Mouse (Mus musculus) kidney, postnatal 0 days (tissue): ENCODE results near the gene B3gat3. TPM values are rescaled to one million over a fixed set of nuclear protein-coding genes. Genes with fewer than 3 reads are reported as not detected.
A peak's percentile ranks its signal among the peaks of the same experiment; 100 is the strongest.

Source experiments
- ATAC-seq: fragments of 200-750 bp; cut with Nextera tagmentation; replicated peaks from 2 replicates; pipeline ENCODE4 v1.8.0; 2017; ENCODE audit warnings: low read depth, moderate number of reproducible peaks, moderate TSS enrichment, moderate library complexity; ENCODE audit not compliant: low FRiP score
- DNase-seq: peaks from one replicate; pipeline ENCODE4 v3.0.0-alpha.2; 2016; ENCODE audit warnings: low spot score
- H3K27ac ChIP-seq: fragments of 300-500 bp; sonication (generic); 2 replicates; pipeline ENCODE4 v1.5.1; 2014; ENCODE audit warnings: mild to moderate bottlenecking
- H3K27me3 ChIP-seq: fragments of 300-500 bp; sonication (generic); 2 replicates; pipeline ENCODE4 v1.6.1; 2014; ENCODE audit warnings: low read length, mixed read lengths; ENCODE audit not compliant: insufficient read depth
- H3K36me3 ChIP-seq: fragments of 300-500 bp; sonication (generic); 2 replicates; pipeline ENCODE4 v1.6.1; 2014; ENCODE audit warnings: low read length, mixed read lengths; ENCODE audit not compliant: insufficient read depth
- H3K4me1 ChIP-seq: fragments of 300-500 bp; sonication (generic); replicated peaks from 2 replicates; pipeline ENCODE4 v1.6.1; 2014; ENCODE audit warnings: antibody characterized with exemption, low read length, mixed read lengths; ENCODE audit not compliant: insufficient read depth
- H3K4me2 ChIP-seq: fragments of 300-500 bp; sonication (generic); 2 replicates; pipeline ENCODE4 v1.6.1; 2014; ENCODE audit warnings: mild to moderate bottlenecking, low read length, moderate library complexity, mixed read lengths
- H3K4me3 ChIP-seq: fragments of 300-500 bp; sonication (generic); replicated peaks from 2 replicates; pipeline ENCODE4 v1.5.1; 2014; ENCODE audit warnings: low read depth, low read length
- H3K9ac ChIP-seq: fragments of 300-500 bp; sonication (generic); 2 replicates; pipeline ENCODE4 v1.6.1; 2014; ENCODE audit warnings: low read depth, low read length
- H3K9me3 ChIP-seq: fragments of 300-500 bp; sonication (generic); replicated peaks from 2 replicates; pipeline ENCODE4 v1.6.1; 2016; ENCODE audit warnings: low read length, inconsistent platforms, mixed read lengths
- CTCF ChIP-seq: IDR thresholded peaks from 2 replicates; pipeline ENCODE4 v1.5.1; 2016; ENCODE audit warnings: antibody characterized with exemption, low read depth, mild to moderate bottlenecking, moderate library complexity
- WGBS: fragments of 180-500 bp; shearing (Covaris S2); extraction: QIAGEN DNeasy Blood & Tissue Kit; methylation state at CpG from one replicate; pipeline ENCODE4 v1.1.7; 2014; 5-methylcytosine and 5-hydroxymethylcytosine counted together
- polyA plus RNA-seq: library from polyadenylated mRNA; unstranded; fragments of >200 nt; fragmentation: Nextera tagmentation; extraction: Ambion mirVana; gene quantifications from 2 replicates; pipeline ENCODE4 v1.2.1, GENCODE M21; 2015

Gene B3gat3
- polyA plus RNA-seq, 1 experiment from 2014 or later: 44.0 TPM

DNA sequence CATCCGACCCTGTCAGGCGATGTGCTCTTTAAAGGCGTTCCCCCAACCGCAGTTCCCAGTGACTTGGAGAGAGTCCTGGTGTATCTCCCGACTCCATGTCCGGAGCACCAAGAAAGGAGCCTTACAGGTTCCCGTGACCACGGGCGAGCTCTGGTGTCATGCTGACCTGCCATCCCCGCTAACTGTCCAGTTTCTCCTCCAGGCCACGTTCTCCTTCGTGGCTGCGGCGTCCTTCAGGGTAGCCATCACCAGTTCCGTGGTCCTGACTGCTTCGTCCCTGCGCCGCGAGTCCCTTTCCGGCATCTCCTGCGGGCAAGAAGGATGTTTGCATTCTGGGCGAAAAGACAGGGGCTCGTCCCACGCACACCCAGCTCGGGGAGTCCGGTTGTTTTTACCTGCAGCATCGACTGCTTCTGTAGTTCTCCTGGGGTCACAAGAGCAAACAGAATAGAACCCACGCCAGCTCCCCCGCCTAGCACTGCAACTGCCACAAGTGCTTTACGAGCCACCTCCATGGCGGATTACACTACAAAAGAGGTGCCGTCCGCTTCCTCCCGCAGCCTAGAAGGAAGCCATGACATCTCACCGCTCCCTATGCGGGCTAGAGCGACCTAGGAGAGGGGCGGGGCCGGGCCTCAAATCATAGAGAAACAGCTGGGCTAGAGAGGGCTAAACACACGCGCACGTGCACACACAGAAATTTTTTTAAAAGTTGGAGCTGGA, 39.7 kb upstream of the B3gat3 start, which contains the start of gene Uqcc3:
TSS of gene Uqcc3 (minus strand) at position 613 of the 723 bp plus-strand sequence.
- Histone ChIP-seq H3K27ac (peak within 1 kb of the TSS; percentile 87), H3K36me3 (peaks cover 10% of the 10 kb centered on the region), H3K4me3 (peak within 1 kb of the TSS; percentile 81), H3K27me3 (no peaks in the 10 kb centered on the region), H3K9ac (peak within 1 kb of the TSS; percentile 88), H3K9me3 (no peaks in the 10 kb centered on the region), H3K4me2 (peak within 1 kb of the TSS; percentile 78), H3K4me1 (no peaks in the 10 kb centered on the region)
- no peak for TF ChIP-seq CTCF
- peak; percentile 96 for ATAC-seq
- DNase-seq: peak; percentile 97
- under 1% methylated on average over 42 of the region's 42 CpGs for WGBS

DNA sequence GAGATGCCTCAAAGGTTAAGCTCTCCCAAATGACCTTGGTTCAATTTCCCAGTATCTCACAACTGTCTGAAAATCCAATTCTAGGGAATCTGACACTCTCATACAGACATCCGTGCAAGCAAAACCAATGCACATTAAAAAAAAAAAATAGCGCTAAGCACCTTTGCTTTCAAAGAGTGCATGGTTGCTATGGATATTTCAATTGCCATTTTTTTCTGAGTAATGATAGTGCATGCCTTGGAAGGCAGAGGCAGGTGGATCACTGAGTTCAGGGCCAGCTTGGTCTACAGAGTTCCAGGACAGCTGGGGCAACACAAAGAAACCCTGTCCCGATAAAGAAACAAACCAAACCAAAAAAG, 39.2 kb upstream of the B3gat3 start:
- 12% methylated on average over 3 of the region's 3 CpGs for WGBS
- H3K36me3 ChIP-seq: peaks cover 10% of the 10 kb centered on the region
- peak; percentile 23; the same call in 1 of the 2 replicates for ATAC-seq
- no peaks in the 10 kb centered on the region for H3K27me3 ChIP-seq
- H3K27ac ChIP-seq: no peak overlapping the region; the same call in 1 of the 2 replicates
- no peaks in the 10 kb centered on the region for H3K4me1 ChIP-seq
- no peak for DNase-seq
- no peaks in the 10 kb centered on the region for H3K9me3 ChIP-seq
- H3K4me2 ChIP-seq: peak overlapping the region; percentile 78
- no peak for TF ChIP-seq CTCF
- H3K9ac ChIP-seq: peak overlapping the region; percentile 88; the same call in 1 of the 2 replicates
- peak overlapping the region; percentile 81 for H3K4me3 ChIP-seq

DNA sequence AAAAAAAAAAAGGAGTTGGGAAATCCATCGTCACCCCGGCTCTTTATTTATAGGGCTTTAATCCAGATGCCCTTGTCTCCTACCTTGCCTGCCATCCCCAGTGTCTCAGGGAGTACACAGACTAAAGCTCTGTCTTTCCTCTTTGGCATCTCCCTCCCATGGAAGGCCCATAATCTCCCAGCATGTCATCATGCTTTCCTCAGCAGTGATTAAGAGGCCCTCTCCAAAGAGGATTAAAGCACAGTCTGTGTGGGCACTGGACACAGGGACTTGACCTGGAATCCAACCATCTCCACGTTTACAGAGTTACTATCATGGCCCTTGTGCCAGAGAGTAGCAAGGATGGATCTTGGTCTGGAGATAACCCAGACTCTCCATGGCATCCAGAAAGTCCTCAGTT, 36.6 kb upstream of the B3gat3 start, which contains the start of the genes Lbhd1 and Gm49403:
TSS of gene Lbhd1 (plus strand) at position 117 of the 400 bp plus-strand sequence.
TSS of gene Gm49403 (plus strand) at position 315 of the 400 bp plus-strand sequence.
- no peak for TF ChIP-seq CTCF
- Histone ChIP-seq H3K9me3 (no peaks in the 10 kb centered on the region), H3K27me3 (no peaks in the 10 kb centered on the region), H3K9ac (no peak within 1 kb of the TSS), H3K27ac (no peak within 1 kb of the TSS), H3K4me3 (no peak within 1 kb of the TSS), H3K4me2 (no peak within 1 kb of the TSS), H3K36me3 (no peaks in the 10 kb centered on the region), H3K4me1 (0 out of 2 replicates have a peak, but pooled peaks cover 5% of the 10 kb centered on the region)
- ATAC-seq (no peak), DNase-seq (no peak)
- 78% methylated on average over 3 of the region's 3 CpGs for WGBS

DNA sequence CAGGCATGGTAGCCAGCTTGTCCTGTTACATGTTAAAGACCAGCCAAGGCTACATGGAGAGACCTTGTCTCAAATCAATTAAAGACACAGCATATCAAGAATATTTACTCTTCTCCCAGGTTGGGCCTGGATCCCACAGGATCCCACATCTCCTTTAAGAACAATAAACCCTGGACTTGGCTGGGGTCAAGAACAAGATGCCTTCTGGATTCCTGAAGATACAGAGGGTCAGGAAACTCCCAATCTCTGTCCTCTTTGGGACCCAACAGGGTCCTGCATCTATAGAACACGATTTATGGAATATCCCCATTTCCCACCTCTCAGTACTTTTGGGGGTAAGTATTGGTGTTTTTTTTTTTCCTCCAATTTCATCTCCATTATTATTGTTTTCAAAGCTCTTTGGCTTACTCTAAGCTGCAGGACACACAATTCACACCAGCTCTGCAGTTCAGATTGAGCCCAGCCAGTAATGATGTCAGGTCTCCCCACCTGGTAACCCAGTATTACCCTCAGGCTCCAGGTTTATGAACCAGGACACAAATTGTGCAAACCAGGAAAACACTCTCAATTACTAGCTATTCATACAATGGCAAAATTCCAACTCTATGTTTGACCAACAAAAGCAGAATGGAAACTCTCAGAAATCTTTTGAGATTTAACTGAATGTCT, 33.1 kb upstream of the B3gat3 start:
- DNase-seq (peak; percentile 23), ATAC-seq (no peak)
- Histone ChIP-seq H3K36me3 (no peaks in the 10 kb centered on the region), H3K27ac (no peak overlapping the region), H3K4me3 (no peak overlapping the region), H3K4me1 (0 out of 2 replicates have a peak, but pooled peaks cover 5% of the 10 kb centered on the region), H3K27me3 (no peaks in the 10 kb centered on the region), H3K4me2 (peak overlapping the region; percentile 72; the same call in 1 of the 2 replicates), H3K9me3 (no peaks in the 10 kb centered on the region), H3K9ac (no peak overlapping the region)
- no peak for TF ChIP-seq CTCF
- 48% methylated on average over 1 of the region's 1 CpGs for WGBS

DNA sequence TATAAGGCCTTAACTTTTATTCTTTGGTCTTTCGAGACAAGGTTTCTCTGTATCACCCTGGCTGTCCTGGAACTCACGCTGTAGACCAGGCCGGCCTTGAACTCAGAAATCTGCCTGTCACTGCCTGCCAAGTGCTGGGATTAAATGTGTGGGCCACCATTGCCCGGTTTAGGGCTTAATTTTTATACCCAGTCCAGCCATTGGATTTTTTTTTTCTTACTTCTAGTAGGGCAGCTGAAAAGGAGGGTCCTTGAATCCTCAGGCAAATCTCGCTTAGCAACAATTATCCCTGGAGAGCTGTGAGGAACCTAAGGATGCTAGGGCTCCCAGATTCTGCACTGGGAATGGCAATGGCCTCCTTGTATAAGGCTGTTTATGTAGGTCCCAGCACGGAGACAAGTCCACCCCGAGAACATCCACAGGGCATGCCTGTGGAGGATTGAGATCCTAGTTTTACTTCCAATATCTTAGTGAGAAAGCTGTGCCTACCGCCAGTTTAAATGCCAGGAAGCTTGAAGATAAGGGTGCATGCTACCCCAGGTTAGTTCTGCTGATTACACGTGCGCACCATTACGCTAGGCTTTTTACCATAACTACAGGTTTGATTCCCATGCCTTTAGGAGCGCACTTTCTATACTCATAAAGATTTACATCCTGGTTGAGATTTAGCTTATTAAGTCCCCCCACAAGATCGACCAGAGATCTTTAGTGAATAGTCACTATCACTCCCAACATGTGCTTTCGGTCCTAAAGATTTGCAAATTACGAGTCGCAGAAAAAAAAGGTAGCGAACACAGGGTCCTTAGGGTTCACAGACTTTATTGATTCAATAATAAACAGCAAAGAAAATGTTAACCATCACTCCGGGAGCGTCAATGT, 32.4 kb upstream of the B3gat3 start:
- Histone ChIP-seq H3K9ac (peak overlapping the region; percentile 75), H3K36me3 (no peaks in the 10 kb centered on the region), H3K27me3 (no peaks in the 10 kb centered on the region), H3K4me3 (peak overlapping the region; percentile 70), H3K4me2 (peak overlapping the region; percentile 72), H3K4me1 (0 out of 2 replicates have a peak, but pooled peaks cover 5% of the 10 kb centered on the region), H3K27ac (peak overlapping the region; percentile 91; the same call in 1 of the 2 replicates), H3K9me3 (no peaks in the 10 kb centered on the region)
- no peak for TF ChIP-seq CTCF
- DNase-seq (peak; percentile 9), ATAC-seq (no peak)
- 15% methylated on average over 19 of the region's 19 CpGs for WGBS
